Mouse (Mus musculus) CD4-positive, CD25-positive, alpha-beta regulatory T cell, adult 9 weeks (primary cell): ENCODE results near the gene Tmem54. TPM values are rescaled to one million over a fixed set of nuclear protein-coding genes. Genes with fewer than 3 reads are reported as not detected.

Experiments
- polyA plus RNA-seq: library from polyadenylated mRNA; unstranded; fragments of 100-300 nt; shearing (Covaris generic); gene quantifications from one replicate; pipeline ENCODE4 v1.2.1, GENCODE M21; 2017

Tmem54 gene
- polyA plus RNA-seq, result not detected

DNA sequence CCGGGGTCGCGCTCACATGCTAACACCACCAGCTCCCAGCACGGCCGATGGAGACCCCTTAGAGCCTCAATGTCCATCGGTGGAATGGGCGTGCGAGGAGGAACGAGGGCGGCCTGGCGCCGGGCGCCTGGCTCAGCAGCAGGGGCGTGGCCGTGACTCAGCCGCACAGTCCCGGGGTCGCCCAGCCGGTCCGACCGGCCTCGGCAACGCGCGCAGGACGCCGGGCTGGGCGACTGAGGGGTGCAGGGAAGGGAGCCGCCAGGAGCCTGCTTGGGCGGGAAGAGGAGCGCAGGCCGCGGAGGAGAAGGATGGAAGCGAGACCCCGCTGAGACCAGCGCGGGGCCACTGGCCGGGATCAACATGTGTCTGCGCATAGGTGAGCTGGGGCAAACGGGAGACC is at the start of gene Tmem54:
Tmem54 (plus strand) TSS at position 193 of the 400 bp plus-strand sequence.

DNA sequence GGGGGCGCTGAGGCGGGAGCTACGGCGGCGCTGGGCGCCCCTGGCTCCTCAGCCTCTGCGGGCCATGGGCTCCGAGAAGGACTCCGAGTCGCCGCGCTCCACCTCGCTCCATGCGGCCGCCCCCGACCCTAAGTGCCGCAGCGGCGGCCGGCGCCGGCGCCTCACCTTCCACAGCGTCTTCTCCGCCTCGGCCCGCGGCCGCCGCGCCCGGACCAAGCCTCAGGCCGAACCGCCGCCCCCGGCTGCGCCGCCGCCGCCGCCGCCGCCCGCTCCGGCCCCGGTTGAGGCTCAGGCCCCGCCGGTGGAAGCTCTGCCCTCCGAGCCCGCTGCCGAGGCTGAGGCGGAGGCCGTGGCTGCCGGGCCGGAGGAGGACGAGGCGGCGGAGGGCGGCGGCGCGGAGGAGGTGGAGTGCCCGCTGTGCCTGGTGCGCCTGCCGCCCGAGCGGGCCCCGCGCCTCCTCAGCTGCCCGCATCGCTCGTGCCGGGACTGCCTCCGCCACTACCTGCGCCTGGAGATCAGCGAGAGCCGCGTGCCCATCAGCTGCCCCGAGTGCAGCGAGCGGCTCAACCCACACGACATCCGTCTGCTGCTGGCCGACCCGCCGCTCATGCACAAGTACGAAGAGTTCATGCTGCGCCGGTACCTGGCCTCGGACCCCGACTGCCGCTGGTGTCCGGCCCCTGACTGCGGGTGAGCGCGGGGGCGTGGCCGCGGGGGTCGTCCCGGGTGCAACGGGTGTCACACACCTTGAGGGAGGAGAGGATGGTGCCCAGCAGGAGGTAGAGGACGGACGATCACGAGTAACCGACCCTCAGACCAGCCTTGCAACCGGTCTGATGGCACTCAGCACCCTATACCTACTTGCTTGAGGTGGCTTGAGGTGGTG is 46.9 kb upstream of the Tmem54 start, which contains the start of gene Rnf19b:
Rnf19b (plus strand) TSS at position 65 of the 886 bp plus-strand sequence.

DNA sequence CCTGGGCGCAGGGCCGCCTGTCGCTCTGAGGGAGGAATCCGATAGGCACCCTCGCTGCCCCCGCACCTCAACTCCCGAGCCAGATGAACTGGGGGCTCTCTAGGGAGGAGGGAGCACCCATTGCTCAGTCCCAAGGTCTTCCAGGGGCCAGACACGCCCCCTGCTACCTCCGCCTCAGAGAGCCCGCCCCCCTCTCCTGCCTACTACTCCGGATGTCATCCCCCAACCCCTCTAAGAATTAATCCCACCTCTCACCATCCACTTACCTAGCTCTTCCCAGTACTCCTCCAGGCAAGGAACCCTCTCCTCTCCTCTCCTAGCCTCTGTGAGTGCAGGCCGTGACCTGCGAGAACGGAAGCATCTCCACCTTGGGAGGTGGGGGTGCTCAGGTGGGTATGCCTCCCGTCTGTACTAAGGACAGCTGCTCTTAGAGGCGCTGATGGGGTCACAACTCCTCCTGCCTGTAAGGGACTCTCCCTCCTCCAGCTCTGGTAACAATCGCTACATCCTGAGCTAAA is 16.3 kb downstream of the Tmem54 start, which contains the start of gene Hpca:
Hpca (minus strand) TSS at position 468 of the 518 bp plus-strand sequence.

DNA sequence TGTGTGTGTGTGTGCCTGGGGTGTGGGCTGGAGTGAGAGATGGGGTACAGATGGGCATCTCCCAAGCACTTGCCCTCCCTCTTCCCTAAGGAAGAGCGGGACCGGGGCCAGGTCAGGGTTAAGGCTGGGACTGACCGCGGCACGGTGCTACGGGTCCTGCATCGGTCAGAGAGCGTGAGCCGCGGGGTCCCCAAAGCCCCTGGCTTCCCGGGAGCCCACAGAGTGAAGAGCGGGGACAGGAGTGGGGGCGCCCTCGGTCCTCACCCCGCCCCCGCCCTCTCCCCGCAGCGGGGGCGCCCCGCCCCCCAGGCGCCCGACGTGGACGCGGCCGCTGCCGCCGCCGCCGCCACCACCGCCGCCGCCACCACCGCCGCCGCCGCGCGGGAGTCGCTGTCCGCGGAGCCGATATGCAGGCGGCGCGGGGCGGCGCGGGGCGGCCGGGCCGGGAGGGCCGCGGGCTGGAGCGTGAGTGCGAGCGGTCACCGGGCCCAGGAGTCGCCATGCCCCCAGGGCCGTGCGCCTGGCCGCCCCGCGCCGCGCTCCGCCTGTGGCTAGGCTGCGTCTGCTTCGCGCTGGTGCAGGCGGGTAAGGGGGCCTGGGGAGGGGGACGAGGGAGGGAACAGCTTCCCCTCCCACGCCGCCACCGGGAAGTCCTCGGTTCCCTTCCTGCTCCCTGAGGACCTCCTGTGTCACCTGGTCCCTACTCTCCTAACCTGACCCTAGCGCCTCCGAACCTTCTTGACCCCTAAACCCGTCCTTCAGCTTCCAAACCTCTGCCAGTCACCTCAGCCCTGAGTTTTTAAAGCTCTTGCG is 31.4 kb downstream of the Tmem54 start, which contains the start of gene Fndc5:
Fndc5 (plus strand) TSS at position 421 of the 813 bp plus-strand sequence.

Other genes starting within 250 kb of the Tmem54 start
- 0.98 TPM for gene Trim62, start 222.0 kb upstream of the Tmem54 start, polyA plus RNA-seq
- gene Azin2, start 143.1 kb upstream of the Tmem54 start, polyA plus RNA-seq, result 0.17 TPM
- gene Ak2, start 113.6 kb upstream of the Tmem54 start, polyA plus RNA-seq, result 162 TPM
- gene Rnf19b, start 47.3 kb upstream of the Tmem54 start, polyA plus RNA-seq, result 6.3 TPM
- not detected for gene Hpca, start 16.5 kb downstream of the Tmem54 start, polyA plus RNA-seq
- 0.10 TPM for gene Fndc5, start 31.5 kb downstream of the Tmem54 start, polyA plus RNA-seq
- gene S100pbp, start 84.2 kb downstream of the Tmem54 start, polyA plus RNA-seq, result 19.3 TPM
- gene Yars, start 84.2 kb downstream of the Tmem54 start, polyA plus RNA-seq, result 56.3 TPM
- gene C77080, start 155.9 kb downstream of the Tmem54 start, polyA plus RNA-seq, result 0.26 TPM
- 0.20 TPM for gene Sync, start 182.1 kb downstream of the Tmem54 start, polyA plus RNA-seq
- gene Rbbp4, start 229.8 kb downstream of the Tmem54 start, polyA plus RNA-seq, result 380 TPM
- 86.8 TPM for gene Zbtb8os, start 230.1 kb downstream of the Tmem54 start, polyA plus RNA-seq